Mouse (Mus musculus): ENCODE data around the gene Arih1. TPM values are rescaled to one million over a fixed set of nuclear protein-coding genes. Genes with fewer than 3 reads are reported as not detected.

Arih1 gene
- polyA plus RNA-seq, 1 experiment from 2014 or later, result 16.8 TPM

DNA sequence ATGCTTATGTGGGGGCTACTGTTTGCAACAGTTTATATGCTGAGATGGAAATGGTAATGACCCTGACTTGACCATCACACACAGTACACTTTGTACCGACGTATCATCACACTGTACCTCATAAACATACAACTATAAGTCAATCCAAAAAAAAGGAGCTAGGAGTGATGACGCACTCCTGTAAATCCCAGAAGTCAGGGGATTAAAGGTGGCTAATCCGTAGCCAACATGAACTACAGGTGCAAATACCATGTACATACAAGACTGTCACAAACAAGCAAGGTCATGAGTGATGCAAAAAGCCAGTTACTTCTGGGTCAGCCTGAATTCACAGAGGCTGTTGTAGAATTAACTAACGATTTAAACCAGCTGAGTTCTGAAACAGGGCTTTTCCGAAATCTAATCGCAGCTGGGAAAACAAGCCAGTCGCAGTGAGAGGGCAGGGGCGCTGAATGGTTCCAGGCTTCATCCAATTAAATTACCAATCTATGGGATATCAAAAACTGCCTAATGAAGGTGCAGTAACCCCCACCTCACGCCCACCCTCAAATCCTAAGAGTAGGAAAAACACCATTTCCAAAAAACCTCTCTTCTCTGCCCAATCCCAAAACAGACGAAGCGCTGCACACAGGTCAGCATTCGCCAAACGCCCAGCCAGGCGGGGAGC is 133.7 kb downstream of the Arih1 start:
- WGBS, result 13% methylated on average over 15 of the region's 15 CpGs
- Histone ChIP-seq H3K4me3 (peak overlapping the region; percentile 75), H3K27me3 (ENCODE audit: insufficient read depth, poor library complexity, severe bottlenecking) (no peaks in the 10 kb centered on the region), H3K9me3 (no peaks in the 10 kb centered on the region), H3K36me3 (0 out of 2 replicates have a peak, but pooled peaks cover 8% of the 10 kb centered on the region), H3K4me1 (replicated peaks) (peaks cover 15% of the 10 kb centered on the region), H3K27ac (peak overlapping the region; percentile 92)
- no peak for DNase-seq (ENCODE audit: low spot score)

DNA sequence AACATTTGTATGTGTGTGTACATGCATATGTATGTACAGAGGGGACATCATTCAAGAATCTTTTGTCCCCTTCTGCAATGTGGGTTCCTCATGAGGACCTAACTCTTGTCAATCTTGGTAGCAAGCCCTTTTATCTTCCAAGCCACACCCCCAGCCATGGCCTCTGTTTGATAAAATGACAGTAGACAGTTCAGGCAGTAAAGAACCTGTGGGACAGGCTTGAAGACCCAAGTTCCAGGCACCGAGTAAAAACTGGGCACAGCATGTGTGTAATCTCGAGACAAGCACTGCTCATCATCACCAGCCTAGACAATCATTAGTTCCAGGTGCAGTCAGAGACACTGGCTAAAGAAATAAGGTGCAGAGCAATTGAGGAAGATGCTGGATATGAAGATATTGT is 140.2 kb downstream of the Arih1 start:
- H3K4me3 ChIP-seq, result no peak overlapping the region
- H3K27me3 ChIP-seq (ENCODE audit: insufficient read depth, poor library complexity, severe bottlenecking), result no peaks in the 10 kb centered on the region
- H3K4me1 ChIP-seq (replicated peaks), result no peaks in the 10 kb centered on the region
- peaks cover 35% of the 10 kb centered on the region for H3K36me3 ChIP-seq
- WGBS, result 89% methylated on average over 2 of the region's 2 CpGs
- no peaks in the 10 kb centered on the region; the same call in 1 of the 2 replicates for H3K9me3 ChIP-seq
- no peak for DNase-seq (ENCODE audit: low spot score)
- no peak overlapping the region for H3K27ac ChIP-seq

DNA sequence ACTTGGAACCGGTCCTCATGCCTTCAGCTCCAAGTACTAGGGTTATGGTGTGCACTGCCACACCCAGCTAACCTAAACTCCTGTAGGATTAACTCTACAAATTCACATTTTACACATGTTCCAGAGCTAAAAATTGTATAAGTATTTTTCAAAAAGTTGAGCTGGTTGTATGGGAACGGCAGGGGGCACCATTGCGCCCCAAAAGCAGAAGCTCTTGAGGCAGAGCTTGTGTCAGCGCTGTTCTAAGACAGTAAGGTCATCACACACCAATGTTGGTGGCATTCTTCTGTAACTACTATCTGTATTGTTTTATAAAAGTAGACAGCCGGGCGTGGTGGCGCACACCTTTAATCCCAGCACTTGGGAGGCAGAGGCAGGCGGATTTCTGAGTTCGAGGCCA is 146.4 kb downstream of the Arih1 start:
- H3K36me3 ChIP-seq, result peaks cover 69% of the 10 kb centered on the region
- no peaks in the 10 kb centered on the region; the same call in 1 of the 2 replicates for H3K9me3 ChIP-seq
- H3K27ac ChIP-seq, result no peak overlapping the region
- peak; percentile 5 for DNase-seq (ENCODE audit: low spot score)
- H3K27me3 ChIP-seq (ENCODE audit: insufficient read depth, poor library complexity, severe bottlenecking), result no peaks in the 10 kb centered on the region
- WGBS, result 91% methylated on average over 9 of the region's 9 CpGs
- H3K4me3 ChIP-seq, result no peak overlapping the region
- no peaks in the 10 kb centered on the region for H3K4me1 ChIP-seq (replicated peaks)

DNA sequence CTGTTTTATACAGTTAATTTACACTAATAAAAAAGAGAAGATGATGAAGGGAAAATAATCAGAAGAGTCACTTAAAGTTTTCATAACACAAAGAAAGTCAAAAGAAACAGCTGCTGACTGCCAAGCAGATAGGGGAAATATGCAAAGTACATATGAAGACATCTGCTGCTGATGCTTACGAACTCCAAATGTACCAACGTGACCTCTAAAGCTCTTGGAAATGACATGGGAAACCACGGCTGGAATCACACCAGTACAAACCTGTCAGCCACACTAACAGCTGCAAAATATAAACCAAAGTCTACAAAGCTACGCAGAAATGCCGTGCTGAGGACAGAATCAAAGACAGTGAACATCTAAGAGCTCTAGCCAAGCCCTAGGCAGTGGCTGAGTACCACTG is 147.3 kb downstream of the Arih1 start:
- H3K4me1 ChIP-seq (replicated peaks), result no peaks in the 10 kb centered on the region
- 91% methylated on average over 5 of the region's 5 CpGs for WGBS
- H3K9me3 ChIP-seq, result no peaks in the 10 kb centered on the region; the same call in 1 of the 2 replicates
- H3K36me3 ChIP-seq, result peaks cover 72% of the 10 kb centered on the region
- H3K4me3 ChIP-seq, result no peak overlapping the region
- H3K27ac ChIP-seq, result no peak overlapping the region
- H3K27me3 ChIP-seq (ENCODE audit: insufficient read depth, poor library complexity, severe bottlenecking), result no peaks in the 10 kb centered on the region
- DNase-seq (ENCODE audit: low spot score), result no peak

DNA sequence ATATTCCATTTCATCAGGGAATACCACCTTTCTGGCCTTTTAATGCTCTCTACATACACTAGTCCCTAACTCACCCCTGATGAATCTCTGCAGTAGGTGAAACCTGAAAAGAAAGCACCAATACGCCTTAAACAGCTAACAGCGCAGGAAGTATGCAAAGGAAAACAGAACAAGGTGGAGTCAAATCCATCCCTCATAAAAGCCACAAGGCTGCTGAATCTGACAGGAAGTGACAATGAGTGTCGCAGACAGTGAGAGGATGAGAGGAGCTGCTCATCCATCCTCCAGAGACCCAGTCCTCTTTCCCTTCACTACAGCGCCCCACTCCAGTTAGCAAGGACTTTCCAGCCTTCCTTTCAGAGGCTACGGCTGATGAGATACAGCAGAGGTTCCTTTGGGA is 148.0 kb downstream of the Arih1 start:
- Histone ChIP-seq H3K36me3 (peaks cover 68% of the 10 kb centered on the region), H3K4me3 (no peak overlapping the region), H3K9me3 (no peaks in the 10 kb centered on the region; the same call in 1 of the 2 replicates), H3K27me3 (ENCODE audit: insufficient read depth, poor library complexity, severe bottlenecking) (no peaks in the 10 kb centered on the region), H3K27ac (no peak overlapping the region), H3K4me1 (replicated peaks) (no peaks in the 10 kb centered on the region)
- WGBS, result 85% methylated on average over 5 of the region's 5 CpGs
- DNase-seq (ENCODE audit: low spot score), result no peak

Other genes with a start within 250 kb of the Arih1 start
- gene Adpgk, start 195.1 kb downstream of the Arih1 start, polyA plus RNA-seq (2016; fragmentation: Nextera tagmentation; extraction: Ambion mirVana), result 39.6 and 42.6 TPM in 2 replicates
- 21.9 and 23.8 TPM in 2 replicates for gene Bbs4, start 133.1 kb downstream of the Arih1 start, polyA plus RNA-seq (2016; fragmentation: Nextera tagmentation; extraction: Ambion mirVana)
- 46.1 and 49.4 TPM in 2 replicates for gene Hexa, start 52.9 kb upstream of the Arih1 start, polyA plus RNA-seq (2016; fragmentation: Nextera tagmentation; extraction: Ambion mirVana)
- not detected in 2 replicates for gene Tmem202, start 53.2 kb upstream of the Arih1 start, polyA plus RNA-seq (2016; fragmentation: Nextera tagmentation; extraction: Ambion mirVana)
- gene Celf6, start 91.3 kb upstream of the Arih1 start, polyA plus RNA-seq (2016; fragmentation: Nextera tagmentation; extraction: Ambion mirVana), result 3.6 and 9.4 TPM in 2 replicates
- 59.1 and 101 TPM in 2 replicates for gene Parp6, start 130.7 kb upstream of the Arih1 start, polyA plus RNA-seq (2016; fragmentation: Nextera tagmentation; extraction: Ambion mirVana)
- gene Pkm, start 169.8 kb upstream of the Arih1 start, polyA plus RNA-seq (2016; fragmentation: Nextera tagmentation; extraction: Ambion mirVana), result 2,690 and 3,190 TPM in 2 replicates
- 0.14 and 0.46 TPM in 2 replicates for gene Gramd2, start 193.5 kb upstream of the Arih1 start, polyA plus RNA-seq (2016; fragmentation: Nextera tagmentation; extraction: Ambion mirVana)

All from hindbrain, embryonic 10.5 days (tissue).